Mouse (Mus musculus) cerebral cortex, adult 2 months (tissue): Measurements from ENCODE around the gene Ap3s2.

ENCODE experiments used
- WGBS: fragments of 180-500 bp; shearing (Covaris S2); methylation state at CpG from one replicate; pipeline ENCODE4 v1.1.7; 2018; 5-methylcytosine and 5-hydroxymethylcytosine counted together

Ap3s2 gene

DNA sequence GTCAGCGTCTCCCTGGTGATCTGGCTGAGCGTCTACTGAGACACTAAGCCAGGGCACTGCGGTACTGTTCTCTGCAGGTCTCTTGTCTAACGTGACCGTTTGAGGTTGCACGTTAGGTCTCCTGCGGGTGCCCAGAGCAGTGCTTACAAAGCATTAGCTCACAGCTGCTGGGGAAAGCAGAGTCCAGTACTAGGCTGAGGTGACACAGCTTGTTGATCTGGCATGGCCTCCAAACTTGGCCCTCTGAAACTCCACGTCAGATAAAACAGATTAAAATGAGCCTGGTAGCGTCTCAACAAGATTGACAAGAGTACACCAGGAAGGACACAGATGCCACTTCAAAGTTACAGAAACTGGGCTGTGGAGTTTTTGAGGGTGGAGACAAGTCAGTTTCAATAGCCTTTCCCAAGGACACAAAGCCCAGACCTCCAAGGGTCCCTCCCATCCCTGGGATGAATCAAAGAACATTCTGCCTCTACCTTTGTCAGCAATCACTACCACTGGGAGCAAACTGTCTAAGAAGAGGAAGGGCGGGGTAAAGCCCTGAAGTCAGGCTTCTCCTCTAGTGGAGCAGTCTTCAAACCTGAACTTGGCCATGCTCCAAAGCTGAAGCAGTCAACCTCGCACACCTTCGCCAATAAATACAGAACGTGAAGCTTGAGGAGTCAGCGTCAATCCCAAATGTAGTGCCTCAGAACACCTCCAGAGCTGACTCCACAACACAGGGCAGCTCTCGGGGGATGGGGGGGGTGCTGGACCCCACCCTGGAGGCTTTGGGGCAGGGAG lies 29.8 kb downstream of the Ap3s2 start:
- WGBS: 89% methylated on average over 15 of the region's 15 CpGs

DNA sequence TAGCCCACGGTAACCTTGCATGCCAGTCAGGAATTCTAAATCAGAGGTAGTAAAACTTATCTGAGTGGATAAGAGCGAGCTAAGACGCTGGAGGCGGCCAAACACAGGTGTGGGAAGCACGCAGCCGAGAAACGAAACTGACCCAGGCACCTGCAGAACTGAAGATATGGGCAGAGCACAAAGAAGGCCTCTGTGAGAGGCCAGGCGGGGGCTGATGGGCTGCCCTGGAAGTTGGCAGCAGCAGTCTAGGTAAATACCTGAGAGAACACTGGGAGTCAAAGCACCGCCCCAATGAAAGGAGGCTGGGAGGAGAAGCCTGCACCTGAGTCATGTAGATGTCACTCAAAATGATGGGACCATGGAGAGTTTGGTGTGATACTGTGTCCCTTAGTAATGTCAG lies 31.8 kb downstream of the Ap3s2 start:
- 96% methylated on average over 9 of the region's 9 CpGs for WGBS

DNA sequence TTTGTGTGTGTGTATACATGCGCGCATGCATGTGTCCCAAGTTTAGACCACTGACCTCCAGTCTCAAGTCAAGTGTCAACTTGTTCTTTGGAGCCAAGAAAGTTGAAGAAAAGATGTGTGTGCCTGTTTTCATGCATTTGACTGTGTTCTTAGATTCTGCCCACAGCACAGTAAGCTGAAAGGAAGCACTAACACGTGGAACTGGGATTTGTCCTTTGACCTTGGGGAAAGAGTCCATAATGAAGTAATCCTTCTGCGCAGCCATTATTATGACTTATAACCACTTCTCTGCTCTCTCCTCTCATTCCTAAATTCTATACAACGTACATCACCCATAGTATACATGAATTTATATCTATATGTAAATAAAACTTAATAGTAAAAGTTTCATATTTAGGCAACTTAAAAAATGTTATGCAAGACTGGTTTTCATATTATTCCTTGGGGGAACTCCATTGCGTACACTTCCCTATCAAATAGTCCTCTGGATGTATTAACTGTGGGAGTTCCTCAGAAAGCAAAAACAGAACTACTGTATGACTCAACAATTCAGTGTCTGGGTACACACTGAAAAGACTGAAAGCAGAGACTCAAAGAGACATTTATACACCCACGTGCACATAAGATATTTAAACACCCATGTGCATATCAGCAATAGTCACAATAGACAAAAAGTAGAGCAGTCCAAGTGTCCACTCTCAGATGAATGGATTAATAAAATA lies 36.7 kb downstream of the Ap3s2 start:
- WGBS: 89% methylated on average over 7 of the region's 7 CpGs

DNA sequence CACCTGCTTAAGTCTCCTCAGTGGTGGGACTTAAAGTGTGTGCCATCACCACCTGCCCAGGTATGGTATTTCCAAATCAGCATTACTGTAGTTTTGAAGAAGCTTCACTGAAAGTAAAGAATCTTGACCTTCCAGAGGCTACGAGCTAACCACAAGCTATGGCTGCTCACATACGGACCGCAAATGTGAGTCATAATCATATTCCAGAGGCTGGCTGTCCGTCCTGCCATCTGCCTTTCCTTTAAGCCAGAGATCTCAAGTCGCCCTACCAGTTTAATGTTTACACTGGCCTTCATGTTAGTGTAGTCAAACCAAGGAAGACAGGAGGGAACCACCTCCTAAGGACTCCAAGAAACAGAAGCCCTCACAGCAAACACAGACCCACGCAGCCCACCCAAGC lies 38.5 kb downstream of the Ap3s2 start:
- WGBS: 95% methylated on average over 6 of the region's 6 CpGs

DNA sequence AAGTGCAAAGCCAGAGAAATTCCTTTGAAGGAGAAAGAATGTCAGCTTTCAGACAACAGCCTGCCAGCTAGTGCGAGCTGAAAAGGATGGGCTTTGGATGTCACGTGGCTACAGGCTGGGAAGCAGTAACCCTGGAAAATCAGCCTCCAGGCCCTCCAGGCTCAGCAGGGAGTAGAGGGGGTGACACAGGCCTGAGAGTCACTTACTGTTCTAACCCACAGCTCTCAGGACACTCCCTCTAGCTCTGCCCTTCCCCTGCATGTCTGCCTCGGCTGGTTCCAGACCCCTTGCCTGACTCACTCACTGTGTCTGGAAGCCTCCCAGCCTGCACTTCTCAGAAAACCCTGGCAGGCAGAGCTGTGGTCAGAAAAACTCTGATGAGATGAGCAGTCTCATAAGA lies 39.5 kb downstream of the Ap3s2 start:
- WGBS: 50% methylated on average over 3 of the region's 3 CpGs

DNA sequence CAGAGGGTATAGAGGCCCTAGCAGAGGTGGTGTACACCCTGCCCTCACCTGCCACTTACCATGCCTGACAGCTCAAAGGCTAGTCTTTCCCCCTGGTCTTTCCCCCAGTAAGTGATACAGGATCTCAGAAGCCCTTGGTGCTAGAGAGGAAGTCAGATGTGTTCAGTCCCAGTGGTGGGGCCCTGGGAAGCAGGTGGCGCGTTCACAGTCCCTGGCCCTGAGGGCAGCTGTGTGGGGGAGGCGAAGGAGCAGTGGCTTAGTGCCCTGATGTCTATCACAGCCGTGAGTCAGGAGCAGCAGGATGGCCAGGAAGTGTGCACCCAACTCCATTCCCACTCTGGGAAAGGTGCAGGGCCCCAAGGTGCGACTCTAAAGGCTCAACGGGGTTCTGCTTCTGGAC lies 40.4 kb downstream of the Ap3s2 start:
- WGBS: 89% methylated on average over 6 of the region's 6 CpGs

DNA sequence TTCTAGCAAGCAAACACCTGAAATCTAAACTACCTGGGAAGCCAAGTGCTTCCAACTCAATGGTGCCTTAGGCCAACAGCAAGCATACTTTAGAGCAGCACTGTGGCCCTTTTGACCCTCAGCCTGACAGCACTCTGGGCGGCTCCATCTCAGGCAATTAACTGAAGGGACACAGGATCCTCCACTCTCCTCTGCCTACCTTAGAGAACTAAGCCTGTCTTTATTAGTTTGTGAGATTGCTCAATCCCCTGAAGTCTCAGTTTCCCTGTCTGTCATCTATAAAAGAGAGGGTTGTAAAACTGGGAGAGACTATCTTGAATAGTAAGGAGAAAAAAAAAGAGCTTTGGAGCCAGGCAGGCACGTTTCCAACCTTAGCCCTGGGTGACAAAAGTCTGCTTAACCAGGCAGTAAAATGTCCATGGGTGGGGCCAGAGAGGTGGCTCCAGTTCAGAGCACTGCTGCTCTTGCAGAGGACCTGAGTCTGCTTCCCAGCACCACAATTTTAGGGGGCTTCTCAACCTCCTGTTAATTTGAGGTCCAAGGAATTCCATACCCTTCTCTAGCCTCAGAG lies 41.9 kb downstream of the Ap3s2 start:
- WGBS: 79% methylated on average over 2 of the region's 2 CpGs

DNA sequence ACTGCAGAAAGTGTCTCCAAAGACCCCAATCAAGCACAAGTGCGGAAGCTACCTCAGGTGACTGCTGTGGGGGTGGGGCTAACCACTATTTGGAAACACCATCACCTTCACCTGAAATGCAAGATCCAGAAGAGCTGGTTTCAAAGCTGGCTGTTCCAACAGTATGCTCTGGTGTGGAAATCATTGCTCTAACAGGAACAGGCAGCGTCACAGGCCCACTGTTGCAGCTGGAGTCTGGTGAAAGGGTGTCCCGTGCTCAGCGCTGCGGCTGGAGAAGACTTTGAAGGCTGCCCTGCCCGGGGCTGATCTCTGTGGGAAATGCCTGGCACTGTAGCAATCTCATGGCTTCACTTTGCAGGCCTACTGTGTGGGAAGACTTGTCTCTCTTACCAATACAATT lies 47.0 kb downstream of the Ap3s2 start:
- 89% methylated on average over 6 of the region's 6 CpGs for WGBS

DNA sequence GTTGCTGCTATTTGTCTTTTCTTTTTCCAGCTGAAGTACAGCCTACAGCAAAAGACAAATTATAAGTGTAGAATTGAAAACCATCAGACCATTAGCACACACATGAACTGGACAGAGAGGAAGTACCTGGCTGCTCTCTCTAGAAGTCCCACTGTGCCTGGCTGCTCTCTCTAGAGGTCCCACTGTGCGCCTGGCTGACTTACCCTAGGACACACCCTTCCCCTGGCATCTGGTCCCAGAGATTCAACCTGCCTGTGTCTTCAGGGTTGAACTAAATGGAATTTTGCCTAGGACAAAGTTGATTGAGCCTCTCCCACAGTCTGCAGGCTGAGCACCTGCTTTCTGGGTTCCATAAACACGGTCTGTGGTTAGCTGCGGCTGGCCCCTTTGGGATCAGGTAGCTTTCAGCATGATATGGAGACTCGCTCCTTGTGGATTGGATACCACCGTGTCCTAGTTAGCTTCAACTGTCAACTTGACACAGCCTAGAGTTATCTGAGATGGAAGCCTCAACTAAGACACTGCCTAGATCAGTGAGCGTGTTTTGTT lies 48.6 kb downstream of the Ap3s2 start:
- 85% methylated on average over 6 of the region's 6 CpGs for WGBS

DNA sequence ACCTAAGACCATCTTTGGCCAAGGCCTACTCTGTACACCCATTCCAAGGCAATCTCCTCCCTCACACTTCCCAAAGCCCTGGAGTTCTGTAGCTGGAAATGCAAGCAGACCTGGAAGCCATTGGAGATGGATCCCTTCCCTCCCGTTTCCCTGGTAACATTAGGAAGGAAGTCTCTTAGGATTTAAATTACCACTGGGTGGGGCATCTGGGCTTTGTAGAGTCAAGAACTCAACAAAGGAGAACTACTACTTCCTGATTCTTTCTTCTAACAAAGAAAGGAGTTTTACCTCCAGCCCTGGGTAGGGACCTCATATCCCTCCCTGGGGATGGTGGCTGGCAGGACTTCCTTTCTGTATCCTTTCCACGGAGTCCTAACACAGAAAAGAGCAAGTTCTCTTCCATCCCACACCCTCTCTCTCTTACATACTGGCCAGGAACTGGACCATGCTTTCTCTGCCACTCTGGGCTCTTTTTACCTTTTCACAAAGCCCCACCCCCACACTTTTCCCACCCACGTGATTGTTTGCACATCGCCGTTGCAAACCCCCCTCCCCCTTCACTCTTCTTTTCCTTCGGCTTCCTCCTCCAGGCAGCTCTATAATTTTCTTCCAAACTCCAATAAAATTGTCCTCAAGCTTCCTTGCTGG lies 51.3 kb downstream of the Ap3s2 start:
- WGBS: 41% methylated on average over 6 of the region's 6 CpGs

DNA sequence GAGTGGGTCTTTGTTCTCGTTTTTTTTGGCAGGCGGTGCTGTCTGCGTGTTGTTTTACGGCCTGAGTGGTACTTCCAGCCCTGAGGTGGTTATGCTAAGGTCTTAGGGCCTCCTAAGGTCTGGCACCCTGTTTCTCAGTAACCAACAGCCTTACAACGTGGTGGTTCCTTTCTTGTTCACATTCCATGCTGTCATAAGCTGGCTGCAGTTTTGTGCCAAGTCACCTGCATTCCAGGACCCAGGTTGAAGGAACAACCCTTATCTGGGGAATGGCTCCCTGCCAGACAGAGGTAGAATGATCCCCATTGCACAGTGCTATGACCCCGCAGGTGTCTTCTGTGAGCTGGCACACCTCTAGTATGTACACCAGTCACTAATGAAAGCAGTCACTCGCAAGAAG lies 52.0 kb downstream of the Ap3s2 start:
- 85% methylated on average over 7 of the region's 7 CpGs for WGBS

DNA sequence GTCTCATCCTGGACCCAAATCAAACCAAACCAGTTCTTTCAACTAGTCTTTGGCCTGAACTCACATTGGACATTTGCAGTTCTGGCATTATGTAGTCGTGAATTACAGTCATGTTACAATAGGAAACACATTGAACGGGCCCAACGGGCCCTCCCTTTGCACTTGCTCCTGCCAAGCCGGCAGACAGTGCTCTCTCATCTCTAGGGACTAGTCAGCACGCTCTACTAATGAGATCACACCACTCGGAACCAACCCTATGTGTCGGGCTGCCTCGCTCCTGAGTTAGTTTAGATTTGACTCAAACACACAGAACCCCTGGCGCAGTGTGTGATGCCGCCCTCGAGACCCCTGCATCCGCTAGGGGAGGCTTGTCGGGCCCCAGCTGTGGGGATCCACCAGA lies 52.6 kb downstream of the Ap3s2 start:
- 81% methylated on average over 13 of the region's 13 CpGs for WGBS

DNA sequence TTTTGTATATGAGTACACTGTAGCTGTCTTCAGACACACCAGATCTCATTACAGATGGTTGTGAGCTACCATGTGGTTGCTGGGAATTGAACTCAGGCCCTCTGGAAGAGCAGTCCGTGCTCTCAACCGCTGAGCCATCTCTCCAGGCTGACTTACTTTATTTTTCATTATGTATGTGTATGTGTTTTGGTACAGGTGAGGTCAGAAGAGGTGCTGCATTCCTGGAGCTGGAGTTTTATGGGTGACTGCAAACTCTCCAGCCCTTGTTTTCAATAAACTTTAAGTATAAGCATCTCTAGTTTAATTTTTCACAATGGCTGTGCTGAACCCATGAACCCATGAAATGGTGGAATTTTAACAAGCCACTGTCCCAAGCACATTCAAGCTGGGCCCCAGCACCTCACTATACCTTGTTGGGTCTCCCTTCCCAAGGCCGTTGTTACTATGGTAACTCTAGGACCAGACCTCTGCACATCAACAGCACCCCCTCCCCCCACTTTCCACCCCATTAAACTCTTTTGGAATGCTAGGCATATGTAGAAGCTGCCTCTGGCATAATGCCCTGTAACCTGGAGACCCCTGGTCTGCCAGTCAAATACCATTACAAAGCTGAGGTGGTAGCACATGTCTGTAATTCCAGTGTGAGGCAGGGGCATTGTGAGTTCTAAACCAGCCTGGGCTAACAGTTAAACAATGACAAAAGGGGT lies 54.0 kb downstream of the Ap3s2 start:
- WGBS: 84% methylated on average over 3 of the region's 3 CpGs

DNA sequence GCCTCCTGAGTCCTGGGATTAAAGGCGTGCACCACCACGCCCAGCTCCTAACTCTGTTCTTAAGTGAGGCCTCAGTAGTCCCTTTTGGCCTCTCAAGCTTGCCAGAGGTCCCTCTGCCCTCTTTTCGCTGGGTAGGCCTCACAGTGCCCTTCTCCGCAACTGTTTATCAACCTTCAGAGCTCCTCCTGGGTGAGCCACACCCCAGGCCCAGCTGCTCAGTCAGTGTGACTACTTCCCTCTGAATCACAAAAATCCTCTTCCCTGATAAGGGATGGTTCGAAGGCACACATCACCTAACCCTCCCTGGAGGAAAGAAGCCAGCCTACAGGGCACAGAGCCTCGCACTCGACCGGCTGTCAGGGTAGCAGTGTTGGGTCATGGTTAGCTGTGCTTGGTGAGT lies 58.7 kb downstream of the Ap3s2 start:
- WGBS: 95% methylated on average over 8 of the region's 8 CpGs

DNA sequence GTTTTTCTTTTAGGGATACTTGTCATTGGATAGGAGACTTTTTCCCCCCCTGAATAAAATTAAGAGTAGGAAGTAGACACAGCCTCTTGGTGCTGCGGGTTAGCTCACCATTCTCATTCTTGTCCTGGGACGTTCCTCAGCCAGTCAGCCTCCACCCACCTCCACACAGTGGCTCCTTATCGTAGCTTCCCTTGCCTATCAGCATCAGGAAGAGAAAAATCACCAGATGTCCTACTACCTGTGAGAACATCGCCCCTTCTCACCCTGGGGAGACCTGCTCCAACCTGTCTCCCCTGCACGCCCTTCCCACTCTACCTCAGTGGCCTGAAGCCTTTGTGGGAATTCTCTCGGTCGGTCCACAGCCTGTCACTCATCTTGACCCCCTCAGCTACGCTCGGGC lies 59.6 kb downstream of the Ap3s2 start, which contains the start of gene Anpep:
TSS of gene Anpep (minus strand) at position 249 of the 400 bp plus-strand sequence.
- 87% methylated on average over 9 of the region's 9 CpGs for WGBS

DNA sequence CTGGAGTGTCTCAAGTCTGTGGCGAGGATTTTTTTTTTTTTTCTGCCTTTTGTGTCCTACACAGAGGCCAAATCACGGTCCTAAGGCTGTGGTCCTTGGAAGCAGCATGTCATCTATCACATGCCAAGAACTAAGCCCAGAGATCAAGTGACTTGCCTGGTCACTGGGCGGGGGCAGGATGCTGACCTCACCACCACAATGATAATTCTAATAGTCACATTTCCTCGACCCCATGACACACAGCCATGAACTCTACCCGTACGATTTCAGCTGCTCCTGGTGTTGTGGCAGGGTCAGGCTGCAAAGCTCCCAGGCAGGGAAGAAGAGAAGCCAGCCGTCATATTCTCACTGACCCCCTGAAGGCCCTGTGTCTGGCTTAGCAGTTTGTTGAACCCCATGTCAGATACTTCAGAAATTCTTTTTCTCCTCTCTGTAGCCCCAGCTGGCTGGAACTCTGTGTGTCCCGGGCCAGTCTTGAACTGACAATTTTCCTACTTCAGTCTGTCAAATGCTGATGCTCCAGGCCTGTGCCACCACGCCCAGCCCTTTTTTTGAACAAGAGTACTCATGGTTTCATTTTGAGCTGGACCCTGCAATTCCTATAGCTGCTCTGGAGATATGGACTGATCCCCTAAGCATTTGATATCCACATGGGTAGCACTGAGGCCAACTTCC lies 61.4 kb downstream of the Ap3s2 start:
- 82% methylated on average over 9 of the region's 9 CpGs for WGBS

DNA sequence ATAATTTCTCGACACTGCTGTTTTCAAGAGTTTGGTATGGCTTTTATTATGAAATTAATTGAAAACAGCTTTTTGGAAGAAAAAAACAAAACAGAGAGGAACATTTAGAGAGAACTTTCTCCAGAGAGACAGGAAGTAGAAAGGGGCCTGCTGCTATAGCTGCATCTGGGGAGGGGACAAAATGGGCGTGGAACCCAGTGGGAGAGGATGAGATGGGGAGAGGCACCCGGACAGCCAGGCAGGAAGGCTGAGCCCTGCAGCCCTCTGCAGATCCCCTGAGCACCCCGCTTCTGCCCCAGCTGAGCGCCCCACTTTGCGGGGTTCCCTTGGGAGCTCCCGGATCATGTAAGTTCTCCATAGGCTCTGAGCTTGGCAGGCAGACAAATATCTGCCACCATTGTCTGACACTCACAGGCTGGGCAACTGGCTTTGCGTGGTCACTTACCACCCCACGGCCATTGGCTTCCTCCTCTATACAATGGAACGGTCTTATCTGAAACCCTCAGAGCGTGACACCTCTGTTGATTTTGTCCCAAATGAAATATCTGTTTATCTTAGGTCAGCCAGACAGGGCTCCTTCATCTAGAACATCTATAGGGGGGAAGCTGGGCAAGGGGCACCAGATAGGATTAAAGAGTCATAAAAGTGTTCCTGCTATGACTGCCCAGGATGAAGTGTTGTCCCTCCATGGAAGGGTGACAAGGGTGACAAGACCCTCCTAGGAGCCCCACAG lies 62.1 kb downstream of the Ap3s2 start:
- 75% methylated on average over 11 of the region's 11 CpGs for WGBS

DNA sequence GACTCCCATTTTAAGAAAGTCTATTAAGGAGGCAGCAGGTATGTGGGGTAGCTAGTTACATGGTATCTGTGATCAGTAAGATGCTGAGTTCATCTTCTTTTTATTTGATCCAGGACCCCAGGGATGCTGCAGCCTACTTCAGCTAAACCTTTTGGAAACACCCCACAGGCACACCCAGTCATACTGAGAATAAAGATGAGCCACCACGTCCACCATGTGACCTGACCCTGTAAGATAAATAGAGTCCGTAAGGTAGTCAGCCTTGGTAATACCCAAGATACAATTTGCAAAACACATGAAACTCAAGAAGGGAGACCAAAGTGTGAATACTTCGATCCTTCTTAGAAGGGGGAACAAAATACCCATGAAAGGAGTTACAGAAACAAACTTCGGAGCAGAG lies 64.1 kb downstream of the Ap3s2 start:
- whole genome bisulfite sequencing: 91% methylated on average over 4 of the region's 4 CpGs

DNA sequence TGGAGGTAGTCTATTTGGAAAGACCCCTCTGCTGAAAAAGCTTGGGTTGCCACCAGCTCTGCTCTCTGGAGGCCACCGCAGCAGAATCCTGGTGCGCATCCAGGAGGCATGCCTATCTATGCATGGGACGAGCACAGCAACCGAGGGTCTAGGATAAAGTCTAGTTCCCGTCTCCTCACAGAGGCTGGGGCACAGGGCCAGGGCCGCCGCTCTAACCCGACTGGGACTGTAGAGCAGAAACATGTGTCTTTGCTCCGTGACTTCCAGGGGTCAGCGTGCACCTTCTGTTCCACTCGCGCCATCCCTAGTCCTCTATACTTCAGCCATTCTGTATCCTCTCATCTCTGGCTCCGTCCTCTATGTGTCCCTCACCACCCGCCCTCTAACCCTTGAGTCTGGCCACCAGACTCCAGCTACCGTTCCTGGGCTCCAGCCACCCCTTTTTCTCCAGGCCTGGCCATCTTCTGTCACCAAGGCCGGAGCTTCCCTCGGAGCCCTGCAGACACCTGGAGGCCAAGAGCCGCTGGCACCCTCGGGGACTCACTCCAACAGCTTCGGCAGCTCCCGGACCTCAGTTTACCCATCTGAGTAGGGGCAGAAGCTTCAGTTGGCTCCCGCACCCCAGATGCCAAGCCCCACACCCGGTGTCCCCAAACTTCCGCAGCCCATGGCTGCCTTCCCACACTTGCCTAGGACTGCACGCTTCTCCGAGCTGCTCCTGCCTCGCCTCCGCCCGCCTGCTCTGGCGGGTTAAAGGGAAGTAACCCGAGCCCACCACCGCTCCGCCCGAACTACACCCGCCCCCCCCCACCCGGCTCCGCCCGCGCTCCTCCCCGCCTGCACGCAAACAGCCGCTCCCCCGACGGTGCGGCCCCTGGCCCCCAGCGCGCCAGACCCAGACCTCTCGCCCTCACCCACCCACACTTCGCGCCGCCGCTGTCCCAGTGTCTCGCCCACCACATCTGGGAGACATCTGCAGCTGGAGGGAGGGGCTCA lies 72.7 kb downstream of the Ap3s2 start:
- 22% methylated on average over 50 of the region's 53 CpGs for WGBS
